Mouse (Mus musculus) cerebellum, adult 8-10 months (tissue): Measurements from ENCODE around the gene March5.
"Not testable (repeated sequence)": the region's sequence is repeated elsewhere in the genome, so short reads cannot be mapped to it uniquely, and the experiment has no call there.

Experiments
- DNase-seq: peaks from one replicate; pipeline ENCODE4 v3.0.0; 2022

March5 gene

DNA sequence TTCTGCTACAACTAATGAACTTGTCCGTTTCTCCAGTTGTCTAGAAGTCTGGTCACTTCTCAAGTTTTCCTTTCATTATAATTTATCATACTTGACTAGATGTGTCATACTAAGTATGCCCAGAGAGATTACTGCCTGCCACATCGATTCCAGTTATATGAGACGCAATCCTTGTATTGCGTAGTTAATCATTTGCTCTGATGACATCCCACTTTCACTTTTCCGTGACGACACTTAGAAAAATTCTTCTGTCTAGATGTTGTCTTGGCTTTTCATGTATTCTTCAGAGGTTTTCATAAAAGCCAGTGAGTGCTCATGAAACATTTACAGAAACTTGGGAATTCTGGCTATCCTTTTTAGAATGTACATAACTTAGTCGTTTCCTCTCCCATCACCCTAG lies 1.6 kb downstream of the March5 start:
- no peak for DNase-seq

GRCm38 (mm10) chr19:37209467-37210128 lies 2.3 kb downstream of the March5 start:
- DNase-seq = no peak

GRCm38 (mm10) chr19:37210457-37210856 lies 3.1 kb downstream of the March5 start:
- DNase-seq = no peak

DNA sequence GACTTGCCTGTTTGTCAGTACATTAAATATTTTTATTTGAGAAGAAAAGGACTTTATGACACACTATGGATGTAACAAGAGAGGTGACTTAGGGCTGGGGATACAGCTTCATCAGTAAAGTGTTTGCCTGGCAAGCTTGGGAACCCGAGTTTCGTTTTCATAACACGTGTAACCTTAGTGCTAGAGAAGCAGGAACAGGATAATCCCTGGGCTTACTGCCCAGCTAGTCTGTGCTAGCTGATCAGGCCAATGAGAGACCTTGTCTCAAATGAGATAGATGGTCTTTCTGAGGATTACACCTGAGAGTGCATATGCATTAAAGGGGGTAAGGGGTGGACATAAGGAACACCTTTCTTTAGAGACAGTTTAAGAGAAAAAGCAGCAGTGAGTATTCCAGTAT lies 4.1 kb downstream of the March5 start:
- DNase-seq = no peak

GRCm38 (mm10) chr19:37214711-37215110 lies 7.4 kb downstream of the March5 start:
- DNase-seq = no peak

GRCm38 (mm10) chr19:37225197-37225862 lies 18.0 kb downstream of the March5 start:
- no peak for DNase-seq

DNA sequence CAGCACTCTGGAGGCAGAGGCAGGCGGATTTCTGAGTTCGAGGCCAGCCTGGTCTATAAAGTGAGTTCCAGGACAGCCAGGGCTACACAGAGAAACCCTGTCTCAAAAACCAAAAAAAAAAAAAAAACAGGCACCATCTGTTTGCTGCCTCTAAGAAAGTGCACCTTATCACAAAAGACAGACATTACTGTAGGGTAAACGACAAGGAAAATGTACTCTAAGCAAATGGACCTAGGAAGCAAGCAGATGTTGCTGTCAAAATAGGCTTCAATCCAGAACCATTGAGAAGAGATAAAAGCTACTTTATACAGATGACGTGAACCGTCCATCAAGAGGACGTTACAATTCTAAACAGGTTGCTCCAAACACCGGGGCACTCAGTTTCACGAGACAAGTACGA lies 25.3 kb downstream of the March5 start:
- DNase-seq = not testable (repeated sequence)

DNA sequence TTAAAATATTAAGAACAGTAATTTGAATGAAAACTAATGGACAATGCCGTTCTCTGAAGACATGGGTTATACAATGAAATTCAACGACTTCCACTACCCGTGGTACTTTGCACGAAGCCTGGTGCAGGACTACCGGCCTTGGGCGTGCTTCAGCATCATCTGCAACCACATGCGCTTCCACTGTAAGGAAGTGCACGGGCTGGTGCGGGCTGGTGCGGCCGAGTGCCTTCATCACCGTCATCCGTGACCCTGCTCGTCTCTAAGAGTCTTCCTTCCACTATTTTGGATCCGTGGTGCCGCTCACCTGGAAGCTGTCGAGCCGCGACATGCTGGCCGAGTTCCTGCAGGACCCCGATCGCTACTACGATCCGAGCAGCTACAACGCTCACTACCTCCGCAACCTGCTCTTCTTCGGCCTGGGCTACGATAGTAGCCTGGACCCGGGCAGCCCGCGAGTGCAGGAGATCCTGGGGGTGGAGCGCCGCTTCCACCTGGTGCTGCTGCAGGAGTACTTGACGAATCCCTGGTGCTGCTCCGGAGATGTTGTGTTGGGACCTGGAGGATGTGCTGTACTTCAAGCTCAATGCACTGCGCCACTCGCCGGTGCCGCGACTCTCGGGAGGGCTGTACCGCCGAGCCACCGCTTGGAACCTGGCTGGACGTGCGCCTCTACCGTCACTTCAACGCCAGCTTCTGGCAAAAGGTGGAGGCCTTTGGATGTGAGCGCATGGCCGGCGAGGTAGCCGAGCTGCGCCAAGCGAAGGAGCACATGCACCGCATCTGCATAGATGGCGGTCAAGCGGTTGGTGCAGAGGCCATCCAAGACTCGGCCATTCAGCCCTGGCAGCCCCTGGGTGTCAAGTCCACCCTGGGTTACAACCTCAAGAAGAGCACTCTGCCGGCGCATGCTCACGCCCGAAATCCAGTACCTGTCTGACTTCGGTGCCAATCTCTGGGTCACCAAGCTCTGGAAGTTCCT lies 26.5 kb downstream of the March5 start:
- DNase-seq = peak; percentile 29

GRCm38 (mm10) chr19:37235818-37236217 lies 28.5 kb downstream of the March5 start:
- DNase-seq = no peak

- DNase-seq = no peak
These were observed 30.0 kb downstream of the March5 start for GRCm38 (mm10) chr19:37237306-37237705.

GRCm38 (mm10) chr19:37237712-37238437 lies 30.5 kb downstream of the March5 start:
- DNase-seq = no peak

DNA sequence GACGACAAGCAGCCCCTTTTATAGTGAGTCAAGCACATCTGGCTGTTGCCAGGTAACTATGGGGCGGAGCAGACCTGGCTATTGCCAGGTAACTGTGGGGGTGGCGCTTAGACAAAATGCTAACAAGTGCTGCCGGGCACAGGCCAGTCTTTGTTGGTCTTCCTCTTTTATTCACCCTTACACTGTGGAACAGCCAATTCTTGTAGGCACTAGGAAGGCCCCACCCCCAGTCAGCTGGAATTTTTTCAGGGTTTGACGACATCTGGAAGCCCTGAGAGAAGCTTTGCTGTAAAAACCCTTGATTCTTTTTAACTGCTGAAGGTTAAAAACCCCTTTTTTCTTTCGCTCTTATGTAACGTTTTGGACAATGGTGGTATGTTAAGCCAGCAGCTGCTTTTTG lies 31.3 kb downstream of the March5 start:
- no peak for DNase-seq

DNA sequence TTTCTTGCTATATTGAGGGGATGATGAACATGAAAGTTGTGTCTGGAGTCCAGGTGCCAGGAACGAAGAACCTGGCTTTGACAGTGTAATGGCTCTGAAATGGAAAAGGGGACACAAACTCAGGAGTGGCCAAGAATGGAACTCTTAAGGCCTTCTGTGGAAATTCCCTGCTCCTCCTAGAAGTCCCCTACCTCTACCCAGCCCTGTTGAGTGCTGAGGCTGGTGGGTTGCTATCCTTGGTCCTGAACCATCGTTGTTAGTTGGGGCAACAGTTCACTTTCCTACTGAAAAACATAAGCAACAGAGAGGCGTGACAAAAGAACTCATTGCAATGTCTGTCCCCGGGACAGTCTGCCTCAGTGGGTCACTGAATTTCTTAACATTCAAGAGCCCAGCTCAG lies 31.8 kb downstream of the March5 start:
- no peak for DNase-seq

GRCm38 (mm10) chr19:37241201-37241600 lies 33.9 kb downstream of the March5 start:
- DNase-seq = no peak

DNA sequence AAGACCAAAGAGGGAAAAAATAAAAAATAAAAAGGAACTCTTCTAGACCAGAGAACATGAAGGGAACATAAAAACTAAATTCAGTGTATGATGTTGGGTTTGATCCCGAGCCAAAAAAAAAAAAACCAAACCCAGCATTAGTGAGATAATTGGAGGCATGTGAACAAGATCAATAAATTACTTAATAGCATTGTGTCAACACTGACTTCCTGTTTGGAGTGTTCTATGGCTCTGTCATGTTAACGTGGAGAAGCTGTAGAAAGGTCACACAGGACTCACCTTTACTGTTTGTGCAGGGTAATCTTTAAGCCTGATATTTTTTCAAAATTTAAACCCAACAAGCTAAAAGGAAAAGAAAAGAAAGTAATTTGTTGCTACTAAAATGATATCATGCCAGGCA lies 35.4 kb downstream of the March5 start:
- DNase-seq = no peak

DNA sequence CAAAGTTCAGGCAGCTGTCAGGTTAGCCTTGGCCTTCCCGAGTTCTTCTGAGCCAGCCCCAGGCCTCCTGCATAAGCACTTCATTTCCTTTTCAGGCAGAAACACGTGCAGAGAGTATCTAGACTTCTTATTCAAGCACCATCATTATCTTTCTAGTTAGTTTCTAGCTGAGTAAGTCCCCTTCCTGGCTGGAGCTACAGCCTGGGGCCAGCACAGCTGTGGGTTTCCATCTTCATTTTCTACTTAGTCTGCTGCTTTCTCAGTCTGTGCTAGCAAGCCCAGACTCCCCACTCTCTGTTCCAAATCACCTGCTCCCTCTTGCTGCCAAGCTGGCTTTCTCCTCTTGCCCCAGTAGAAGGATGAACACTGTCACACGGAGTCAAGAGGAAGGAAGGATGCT lies 39.5 kb downstream of the March5 start:
- DNase-seq = no peak

DNA sequence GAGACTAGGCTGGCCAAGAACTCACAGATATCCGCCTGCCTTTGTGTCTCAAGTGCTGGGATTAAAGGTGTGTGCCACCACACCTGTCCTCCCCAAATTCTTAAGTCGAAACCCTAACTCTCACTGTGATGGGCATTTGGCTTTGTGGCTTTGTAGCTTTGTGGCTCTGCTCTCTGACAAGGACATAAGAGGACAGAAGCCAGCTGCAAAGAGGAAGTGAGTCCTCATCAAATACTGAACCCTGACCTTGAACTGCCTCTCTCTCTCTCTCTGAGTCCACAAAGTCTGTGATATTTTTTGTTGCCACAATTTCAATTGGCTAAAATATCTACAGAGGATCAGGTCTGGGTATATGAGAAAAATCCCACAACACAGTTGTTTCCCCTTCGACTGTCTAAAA lies 40.9 kb downstream of the March5 start:
- DNase-seq = no peak

DNA sequence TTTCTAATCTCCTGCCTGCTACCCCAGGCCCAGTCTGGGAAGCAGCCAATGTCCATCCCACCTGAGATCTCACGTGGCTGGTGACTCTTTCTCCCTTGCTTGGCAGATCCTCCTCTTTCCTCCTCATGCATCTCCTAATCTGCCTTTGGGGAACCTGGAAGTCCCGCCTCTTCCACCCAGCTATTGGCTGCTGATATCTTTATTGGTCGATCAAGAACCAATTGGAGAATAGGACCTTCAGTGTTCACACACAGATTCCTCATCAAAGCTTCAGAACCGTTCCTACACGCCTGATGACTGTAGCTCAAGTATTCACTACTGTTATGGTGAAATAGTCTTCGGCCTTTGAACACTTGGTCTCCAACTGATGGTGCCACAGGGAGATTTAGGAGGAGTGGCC lies 44.8 kb downstream of the March5 start:
- DNase-seq = no peak

- no peak for DNase-seq
These were observed 48.0 kb downstream of the March5 start for GRCm38 (mm10) chr19:37255321-37255720.

DNA sequence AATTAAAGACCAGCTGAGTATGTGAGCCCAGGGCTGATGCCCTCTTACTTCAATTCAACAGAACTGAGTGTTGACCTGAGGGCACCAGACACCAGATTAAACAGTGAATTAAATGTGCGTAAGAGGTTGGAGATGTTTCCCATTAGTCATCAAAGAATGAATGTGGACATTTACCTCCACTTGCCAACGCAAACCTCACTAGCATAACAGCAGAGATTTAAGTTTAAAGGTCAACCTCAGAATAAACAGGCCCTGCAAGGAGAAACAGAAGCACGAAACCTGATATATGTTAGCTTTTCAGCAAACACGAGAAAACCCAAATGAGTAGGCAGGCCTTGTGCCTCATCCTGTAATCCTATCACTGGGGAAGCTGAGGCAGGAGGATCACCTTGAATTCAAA lies 55.0 kb downstream of the March5 start:
- no peak for DNase-seq

DNA sequence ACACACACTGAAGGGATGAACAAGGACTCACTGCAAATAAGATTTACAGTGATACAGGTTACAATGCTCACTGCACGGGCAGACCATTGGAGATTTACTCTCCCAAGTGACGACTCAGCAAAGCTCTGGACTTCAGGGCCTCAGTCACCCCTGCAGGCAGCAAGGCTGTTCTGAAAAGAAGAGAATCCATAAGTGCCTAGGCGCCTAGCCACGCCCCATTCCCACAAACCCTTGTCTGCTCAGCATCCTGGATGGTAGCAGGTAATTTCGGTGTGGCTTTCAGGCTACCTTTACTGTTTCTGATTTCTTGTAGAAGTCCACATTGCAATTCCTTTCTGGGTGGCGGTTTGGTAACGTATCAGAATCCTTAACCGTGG lies 56.2 kb downstream of the March5 start:
- DNase-seq = no peak

DNA sequence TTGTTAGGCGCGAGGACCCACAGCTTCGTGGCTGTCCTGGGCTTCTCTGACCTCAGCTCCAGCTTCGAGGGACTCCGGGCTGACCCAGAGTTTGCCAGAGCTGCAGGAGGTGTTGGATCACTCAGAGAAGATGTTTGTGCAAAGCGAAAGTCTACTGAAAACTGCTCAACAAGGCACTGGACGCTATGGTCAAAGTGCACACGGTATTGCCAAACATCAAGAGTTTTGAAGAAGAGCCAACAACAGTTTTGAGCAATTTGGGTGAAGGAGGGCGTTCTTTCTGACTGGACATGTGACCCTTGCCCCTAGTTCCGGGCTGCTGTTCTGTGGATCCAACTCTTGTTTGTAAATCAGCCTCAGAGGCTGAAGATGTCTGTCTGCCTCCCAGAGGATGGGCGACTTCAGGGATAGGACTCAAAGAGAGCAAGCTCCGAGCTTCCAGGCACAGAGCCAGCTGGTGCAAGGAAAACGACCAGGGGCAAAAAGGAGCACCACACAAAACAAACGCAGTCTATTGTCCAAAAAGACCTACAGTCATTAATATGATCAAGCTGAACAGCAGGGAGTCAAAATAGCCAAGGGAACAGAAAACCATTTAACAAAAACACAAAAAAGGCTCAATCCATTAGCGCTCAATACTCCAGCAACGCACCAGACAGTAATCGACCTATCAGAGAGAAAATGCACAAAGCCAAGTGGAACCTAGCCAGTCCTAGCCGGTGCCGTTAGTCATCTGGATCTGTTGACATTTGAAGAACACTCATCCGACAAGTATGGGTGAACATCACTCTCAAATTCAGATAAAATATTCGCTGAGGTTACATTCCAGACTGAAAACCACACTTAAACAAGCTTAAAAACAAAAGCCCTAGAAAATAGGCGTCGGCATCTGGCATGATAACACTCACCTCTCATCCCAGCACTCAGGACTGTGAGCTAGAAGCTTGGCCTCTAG lies 56.9 kb downstream of the March5 start:
- DNase-seq = peak; percentile 30
